Mouse (Mus musculus): ENCODE results near the gene Itga9.
A peak's percentile ranks its signal among the peaks of the same experiment; 100 is the strongest.

Itga9 gene

GRCm38 (mm10) chr9:118818508-118818907, 212.0 kb downstream of the Itga9 start:
- DNase-seq (ENCODE audit: low spot score in 2 of 2): no peak

DNA sequence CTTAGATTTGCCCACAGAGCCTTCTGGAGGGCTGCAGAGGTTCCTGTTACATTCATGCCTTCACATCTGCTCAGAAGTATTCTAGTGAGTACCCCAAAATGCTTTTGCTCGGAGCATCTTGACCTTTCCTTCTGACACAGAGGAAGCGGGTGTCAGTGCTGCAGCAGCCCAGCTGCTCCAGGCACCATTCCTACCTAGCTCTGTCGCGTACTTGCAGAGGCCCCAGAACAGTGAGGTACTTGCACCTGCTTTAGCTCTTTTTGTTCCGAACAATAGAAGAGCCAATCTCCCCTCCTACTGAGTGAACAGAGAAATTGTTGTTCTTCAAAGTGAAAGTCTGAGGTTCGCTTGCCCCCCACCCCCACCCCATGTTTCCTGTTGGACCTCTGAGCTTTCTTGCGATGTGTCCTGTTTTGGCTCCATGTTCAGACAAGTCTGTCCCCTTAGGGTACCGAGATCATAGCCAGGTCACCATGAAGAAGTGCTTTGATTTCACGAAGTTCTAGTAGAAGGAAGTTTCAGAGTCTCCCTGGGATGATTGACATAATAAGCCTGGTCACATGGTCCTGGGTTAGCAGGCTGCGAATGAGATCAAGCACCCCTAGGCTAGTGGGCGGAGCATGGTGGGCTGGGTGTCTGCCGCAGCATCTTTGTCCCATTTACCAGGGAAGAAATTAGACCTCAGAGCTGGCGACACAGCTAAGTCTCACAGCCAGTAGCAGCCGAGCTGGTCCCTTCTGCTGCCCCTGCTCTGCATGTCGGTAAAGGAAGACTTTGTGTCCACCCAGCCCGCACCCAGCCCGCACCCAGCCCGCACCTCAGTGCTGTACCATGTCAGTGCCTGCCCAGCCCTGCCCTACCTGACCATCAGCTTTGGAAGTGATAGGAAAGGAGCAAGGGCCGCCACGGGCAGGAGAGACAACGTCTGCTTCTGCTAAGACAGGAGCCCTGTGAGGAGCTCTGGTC, 215.0 kb downstream of the Itga9 start:
- peak in 1 of 2 experiments; percentile 25 for DNase-seq (ENCODE audit: low spot score in 2 of 2)

GRCm38 (mm10) chr9:118822186-118822555, 215.7 kb downstream of the Itga9 start:
- no peak for DNase-seq (ENCODE audit: low spot score in 2 of 2)

DNA sequence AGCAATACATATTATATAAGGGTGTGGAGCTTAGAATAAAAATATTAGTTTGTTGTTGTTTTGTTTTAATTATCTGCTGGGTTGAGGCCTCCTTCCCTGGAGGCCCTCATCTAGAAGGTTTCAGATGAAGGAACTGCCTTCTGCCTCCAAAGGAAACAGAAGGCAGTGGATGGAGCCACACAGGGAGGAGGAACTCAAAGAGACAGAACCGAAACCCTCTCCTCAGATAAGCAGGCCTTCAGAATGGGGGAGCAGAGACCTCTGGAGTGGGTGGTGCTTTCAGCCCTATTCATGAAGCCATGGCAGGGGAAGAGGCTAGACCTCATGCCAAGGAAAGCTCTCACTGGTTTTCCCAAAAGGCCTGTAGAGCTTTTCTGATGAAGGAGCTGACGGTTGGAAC, 216.1 kb downstream of the Itga9 start:
- DNase-seq (ENCODE audit: low spot score in 2 of 2): no peak

- DNase-seq (ENCODE audit: low spot score in 2 of 2): no peak
Observed at GRCm38 (mm10) chr9:118831080-118831479, 224.6 kb downstream of the Itga9 start.

DNA sequence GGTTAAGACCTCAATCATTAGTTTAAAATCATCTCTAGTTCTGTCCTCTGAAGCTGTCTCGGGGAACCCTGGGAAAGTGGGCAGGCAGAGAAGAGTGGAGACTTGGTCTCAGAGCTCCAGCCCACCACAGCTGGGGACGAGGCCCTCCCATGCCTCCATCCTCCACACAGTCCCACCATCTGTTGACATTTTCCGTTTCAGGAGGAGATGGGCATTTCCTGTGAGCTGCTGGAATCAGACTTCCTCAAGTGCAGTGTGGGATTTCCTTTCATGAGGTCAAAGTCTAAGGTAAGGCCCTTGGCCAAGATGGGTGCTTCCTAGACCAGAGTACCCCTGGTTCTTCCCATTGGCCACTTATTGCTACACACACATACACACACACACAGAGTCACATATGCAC, 226.0 kb downstream of the Itga9 start:
- no peak for DNase-seq (ENCODE audit: low spot score in 2 of 2)

GRCm38 (mm10) chr9:118833413-118833812, 226.9 kb downstream of the Itga9 start:
- no peak for DNase-seq (ENCODE audit: low spot score in 2 of 2)

DNA sequence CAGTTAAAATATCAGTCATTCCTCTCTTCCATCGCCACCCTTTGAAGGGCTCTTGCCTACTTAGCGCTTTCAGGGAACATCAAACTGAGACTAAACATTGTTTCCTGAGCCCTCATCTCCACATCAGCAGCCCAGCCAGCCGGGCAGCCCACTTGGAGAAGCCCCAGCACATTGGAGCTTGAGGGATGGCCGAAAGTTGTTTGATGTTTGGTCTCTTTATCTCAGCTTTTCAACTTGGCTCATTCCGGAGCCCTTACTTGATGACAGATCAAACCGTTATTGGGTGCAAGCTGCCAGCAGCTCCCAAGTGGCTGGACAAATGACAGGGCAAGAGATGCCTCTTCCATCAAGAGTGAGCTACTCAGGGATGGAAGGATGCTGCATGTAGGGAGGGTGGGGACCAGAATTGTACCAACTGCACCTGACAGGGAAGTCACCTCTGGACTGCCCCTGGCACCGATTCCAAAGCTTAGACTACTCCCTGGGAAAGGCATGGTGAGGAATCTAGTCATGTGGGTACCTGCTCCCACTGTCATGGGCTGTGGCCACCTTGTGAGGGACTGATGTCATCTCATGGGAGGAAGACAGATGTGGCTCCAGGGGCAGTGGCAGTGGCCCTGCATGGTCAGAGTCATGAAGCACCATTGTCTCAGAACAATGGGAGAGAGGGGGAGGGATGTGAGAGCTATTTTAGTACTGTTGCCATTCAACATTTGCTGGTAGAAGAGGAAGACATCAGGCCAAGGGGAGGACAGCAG, 232.6 kb downstream of the Itga9 start:
- DNase-seq (ENCODE audit: low spot score in 2 of 2): no peak

DNA sequence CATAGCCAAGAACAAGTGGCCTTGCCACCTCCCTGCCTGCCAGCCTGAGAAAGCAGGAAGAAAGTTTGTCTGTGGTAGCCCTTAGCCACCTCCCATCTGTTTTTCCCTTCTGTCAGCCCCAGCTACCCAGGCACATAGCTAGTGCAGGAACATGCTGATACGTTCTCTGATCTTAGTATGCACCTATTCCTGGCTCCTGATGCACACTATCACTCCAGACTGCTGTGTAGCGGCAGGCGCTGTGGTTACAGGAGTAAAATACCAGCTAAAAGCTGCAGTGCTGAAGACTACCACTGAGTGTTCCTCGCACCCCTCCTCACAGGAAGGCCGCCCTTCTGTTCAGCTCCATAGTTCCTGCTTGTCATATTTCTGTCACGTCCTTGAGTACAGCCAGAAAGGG, 234.8 kb downstream of the Itga9 start:
- no peak for DNase-seq (ENCODE audit: low spot score in 2 of 2)

DNA sequence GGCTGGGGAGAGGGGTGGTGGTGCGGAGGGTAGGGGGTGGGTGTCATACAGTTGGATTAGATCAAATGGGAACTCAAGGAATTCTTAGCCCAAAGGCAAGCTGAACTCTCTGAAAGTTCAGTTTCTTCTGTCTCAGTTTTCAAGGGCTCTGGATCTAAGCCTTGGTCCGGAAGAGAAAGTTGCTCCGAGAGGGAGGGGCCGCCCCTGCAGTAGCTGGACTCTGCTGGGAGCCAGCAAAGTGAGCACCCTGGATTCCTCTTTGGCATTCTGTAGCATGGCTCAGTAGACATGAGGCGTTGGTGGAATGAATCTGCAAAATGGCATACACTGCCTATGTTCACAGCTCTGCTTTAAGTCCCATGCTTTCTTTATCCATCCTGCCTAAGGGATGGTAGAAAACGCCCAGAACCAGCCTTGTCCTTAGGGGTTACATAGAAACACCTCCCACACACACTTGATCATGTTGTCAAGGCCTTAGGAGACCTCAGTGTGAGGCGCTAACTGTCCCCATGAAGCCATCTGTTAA, 235.5 kb downstream of the Itga9 start:
- no peak for DNase-seq (ENCODE audit: low spot score in 2 of 2)

GRCm38 (mm10) chr9:118843711-118844110, 237.2 kb downstream of the Itga9 start:
- DNase-seq (ENCODE audit: low spot score in 2 of 2): no peak

GRCm38 (mm10) chr9:118845003-118845402, 238.5 kb downstream of the Itga9 start:
- DNase-seq (ENCODE audit: low spot score in 2 of 2): no peak

DNA sequence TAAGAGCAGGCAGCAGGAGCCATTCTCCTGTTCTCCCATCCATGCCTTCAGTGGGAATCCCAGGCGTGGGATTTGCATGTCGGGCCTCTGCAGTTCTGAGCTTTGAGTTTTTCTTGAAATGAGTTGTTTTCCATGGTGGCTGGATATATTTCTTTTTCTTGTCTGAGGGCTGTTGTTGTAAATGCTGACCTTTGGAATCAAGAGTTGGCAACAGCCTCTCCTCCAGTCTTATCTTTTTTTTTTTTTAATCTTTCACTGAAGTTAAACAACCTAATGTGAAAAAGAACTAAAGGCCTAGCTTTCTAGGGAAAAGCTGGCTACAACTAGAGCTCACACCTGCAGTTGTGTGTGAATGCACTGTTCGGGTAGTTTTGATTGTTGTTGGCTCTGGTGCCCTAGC, 240.3 kb downstream of the Itga9 start:
- no peak for DNase-seq (ENCODE audit: low spot score in 2 of 2)

GRCm38 (mm10) chr9:118856665-118857064, 250.2 kb downstream of the Itga9 start:
- DNase-seq (ENCODE audit: low spot score in 2 of 2): no peak

GRCm38 (mm10) chr9:118860613-118861141, 254.2 kb downstream of the Itga9 start:
- DNase-seq (ENCODE audit: low spot score in 2 of 2): no peak

DNA sequence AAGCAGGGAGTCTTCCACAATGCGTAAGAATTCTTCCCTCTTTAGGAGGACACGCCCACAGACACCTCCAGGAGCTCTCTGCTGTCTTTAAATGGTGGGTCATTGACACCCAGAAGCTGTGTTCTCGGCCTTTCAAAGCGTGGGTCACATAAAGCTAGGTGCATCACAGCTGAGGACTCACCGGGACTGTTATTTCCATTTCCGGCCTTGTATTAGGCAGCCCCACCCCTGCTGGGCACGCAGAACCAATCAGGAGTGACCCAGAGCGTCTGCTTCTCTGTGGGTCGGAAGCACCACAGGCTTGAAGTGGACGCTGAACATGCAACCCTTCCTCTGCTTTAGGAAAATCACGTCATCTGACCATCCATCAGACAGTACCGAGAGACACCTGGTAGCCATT, 255.7 kb downstream of the Itga9 start:
- DNase-seq (ENCODE audit: low spot score in 2 of 2): no peak

- no peak for DNase-seq (ENCODE audit: low spot score in 2 of 2)
Observed at GRCm38 (mm10) chr9:118862852-118863260, 256.4 kb downstream of the Itga9 start.

DNA sequence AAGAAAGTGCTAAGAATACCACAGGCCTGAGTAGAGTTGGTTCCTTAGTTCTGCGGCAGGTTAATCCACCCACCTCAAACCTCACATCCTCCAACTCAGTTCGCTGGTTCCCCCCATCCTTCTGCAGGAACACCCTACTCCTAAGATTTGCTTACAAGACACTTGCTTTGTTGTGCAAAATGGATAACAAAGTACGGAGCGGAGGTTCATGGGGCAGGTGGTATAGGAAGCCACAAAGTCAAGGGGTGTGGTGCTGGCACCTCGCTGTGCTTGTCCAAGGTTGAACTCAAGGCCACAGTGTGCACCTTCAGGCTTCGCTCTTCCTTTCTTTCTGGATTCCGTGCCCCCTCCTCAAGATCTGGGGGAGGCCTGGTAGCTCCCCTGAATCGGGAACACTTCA, 257.0 kb downstream of the Itga9 start:
- DNase-seq (ENCODE audit: low spot score in 2 of 2): no peak

- no peak for DNase-seq (ENCODE audit: low spot score in 2 of 2)
Observed at GRCm38 (mm10) chr9:118866949-118867348, 260.5 kb downstream of the Itga9 start.

- no peak for DNase-seq (ENCODE audit: low spot score in 2 of 2)
Observed at GRCm38 (mm10) chr9:118867851-118868250, 261.4 kb downstream of the Itga9 start.

- peak; percentile 43 to 77 for DNase-seq (ENCODE audit: low spot score in 2 of 2)
Observed at GRCm38 (mm10) chr9:118871089-118871488, 264.6 kb downstream of the Itga9 start.

DNA sequence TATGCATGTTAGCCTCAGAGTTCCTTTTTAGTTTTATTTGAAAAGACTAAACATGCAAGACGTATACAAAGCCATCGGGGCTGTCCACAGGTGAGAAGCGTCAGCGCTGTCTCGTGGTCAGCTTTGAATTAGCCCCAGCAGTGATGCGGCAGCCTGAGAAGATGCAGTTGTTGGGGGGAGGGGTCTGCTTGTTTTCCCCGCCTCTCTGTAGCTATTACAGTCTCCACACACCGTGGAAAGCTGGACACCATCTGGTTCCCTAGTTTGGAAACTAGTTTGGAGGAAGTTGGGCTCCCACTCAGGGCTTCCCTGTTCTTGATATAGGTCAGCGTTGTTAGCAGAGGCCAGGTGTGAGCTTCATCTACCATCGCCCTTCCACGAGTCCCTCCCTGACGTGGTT, 266.5 kb downstream of the Itga9 start:
- DNase-seq (ENCODE audit: low spot score in 2 of 2): no peak

Measured in spleen, postnatal 4 days (tissue).